Mouse (Mus musculus): ENCODE measurements at regions not wholly inside any gene's neighbourhood (a gene's known extent, or its start where the extent isn't known, plus 50 kb on each side); places are given as distances from the start of the nearest gene placed in this dataset.
A peak's percentile ranks its signal among the peaks of the same experiment; 100 is the strongest.

GRCm38 (mm10) chr13:59910179-59911071, 87.5 kb upstream of the Tut7 start:
- DNase-seq = no peak

DNA sequence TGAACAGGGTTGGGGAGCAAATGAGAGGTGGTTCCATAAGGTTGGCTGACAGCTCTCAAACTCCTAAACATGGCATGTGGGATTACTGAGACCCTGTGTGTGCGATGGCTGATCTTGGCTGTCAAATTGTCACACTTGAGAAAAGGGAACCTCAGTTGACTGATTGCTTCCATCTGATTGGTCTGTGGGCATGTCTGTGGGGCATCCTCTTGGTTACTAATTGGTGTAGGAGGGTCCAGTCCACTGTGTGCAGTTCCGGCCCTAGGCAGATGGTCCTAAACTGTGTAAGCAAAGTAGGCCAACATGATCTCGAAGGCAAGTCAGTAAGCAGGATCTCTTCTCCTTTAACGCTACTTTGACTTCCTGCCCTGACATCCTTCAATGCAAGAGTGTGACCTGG, 86.5 kb upstream of the Tut7 start:
- DNase-seq = no peak

DNA sequence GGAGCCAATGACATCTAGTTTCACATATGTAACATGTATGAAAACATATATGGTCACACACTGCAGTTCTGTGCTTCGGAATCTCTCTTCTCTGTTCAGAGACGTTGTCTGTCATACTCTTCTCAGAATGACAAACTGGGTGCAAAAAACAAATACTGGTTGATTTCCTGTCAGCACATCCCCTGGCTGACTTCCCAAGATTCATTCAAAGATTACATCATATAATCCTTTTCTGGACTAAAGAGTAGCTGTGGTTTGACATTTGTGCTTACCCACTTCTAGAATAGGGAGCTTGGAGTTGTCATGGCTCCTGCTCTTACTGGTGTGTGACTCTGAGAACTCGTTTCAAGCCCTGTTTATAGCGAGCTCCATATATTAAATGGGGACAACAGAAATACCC, 85.8 kb upstream of the Tut7 start:
- DNase-seq = no peak

DNA sequence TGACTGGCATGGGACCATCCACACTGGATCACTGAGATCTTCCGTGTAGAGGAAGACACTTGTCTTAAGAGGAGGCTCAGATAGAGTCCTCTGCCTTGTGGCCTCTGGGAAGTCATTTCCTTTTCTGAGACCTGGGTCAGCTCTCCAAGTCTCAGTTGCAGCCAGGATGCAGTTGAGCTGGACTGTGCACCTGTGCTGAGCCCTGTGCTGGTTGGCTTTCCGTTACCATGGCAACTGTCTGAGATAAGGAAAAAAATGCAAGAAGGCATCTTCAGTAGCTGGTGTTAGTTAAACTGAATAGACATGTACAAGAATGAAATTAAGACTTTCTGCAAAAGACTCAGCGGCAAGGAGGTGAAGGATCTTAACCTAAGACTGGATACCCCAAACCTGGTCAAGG, 82.5 kb upstream of the Tut7 start:
- no peak for DNase-seq

DNA sequence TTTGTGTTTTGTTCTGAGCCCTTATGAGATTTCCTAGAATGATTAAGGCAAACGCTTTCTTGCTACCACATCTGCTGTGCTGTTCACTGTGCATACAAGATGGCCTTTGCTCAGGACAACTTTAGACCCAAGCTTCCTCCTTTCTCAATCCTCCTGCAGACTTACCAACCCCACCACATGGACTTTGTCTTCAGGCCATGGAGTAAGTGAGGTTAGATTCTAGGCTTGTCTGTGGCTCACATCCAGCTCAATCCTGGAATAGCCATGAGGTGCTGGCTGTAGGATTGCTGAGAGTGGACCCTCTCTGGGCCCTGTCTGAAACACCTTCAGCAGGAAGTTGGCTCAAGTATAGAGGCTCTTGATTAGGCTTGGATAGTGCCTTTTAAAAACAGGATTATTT, 81.5 kb upstream of the Tut7 start:
- DNase-seq = no peak

GRCm38 (mm10) chr13:59899521-59899920, 76.6 kb upstream of the Tut7 start:
- DNase-seq = no peak

- no peak for DNase-seq
Observed at GRCm38 (mm10) chr13:59895754-59896153, 72.8 kb upstream of the Tut7 start.

DNA sequence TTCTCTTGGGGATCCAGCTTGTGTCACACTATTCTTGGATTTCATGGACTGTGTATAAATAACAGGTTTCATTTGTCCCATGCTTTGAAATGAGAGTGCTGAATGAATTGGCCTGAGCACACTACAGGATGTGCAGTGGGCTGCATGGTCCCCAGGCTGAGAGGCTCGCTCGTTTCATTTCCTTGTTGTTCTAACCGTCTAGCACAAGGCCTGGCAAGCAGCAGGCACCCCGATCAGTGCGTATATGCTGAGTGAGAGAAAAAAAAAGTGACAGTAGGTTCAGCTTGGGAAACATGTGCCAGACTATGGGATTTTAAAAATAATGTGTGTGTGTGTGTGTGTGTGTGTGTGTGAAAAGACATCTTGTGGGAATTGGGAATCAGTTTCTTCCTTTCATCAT, 71.1 kb upstream of the Tut7 start:
- DNase-seq = no peak

DNA sequence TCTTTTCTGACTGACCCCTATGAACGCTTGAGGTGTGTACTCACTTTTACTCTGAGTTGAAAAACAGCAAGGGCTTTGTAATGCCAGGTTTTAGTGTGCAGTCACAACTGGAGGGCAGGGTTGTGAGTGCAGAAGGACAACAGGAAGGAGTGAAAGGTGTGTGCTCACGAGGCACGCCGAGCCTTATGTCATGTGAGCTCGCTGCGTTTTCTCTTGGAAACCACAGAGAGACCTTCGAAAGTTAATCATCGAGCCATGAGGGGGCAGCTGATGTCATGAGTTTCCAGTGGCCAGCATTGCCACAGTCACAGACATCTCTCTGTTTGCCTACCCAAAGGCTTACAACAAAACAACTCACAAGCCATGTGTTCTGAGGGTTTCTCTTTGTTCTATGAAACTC, 70.0 kb upstream of the Tut7 start:
- DNase-seq = no peak

- no peak for DNase-seq
Observed at GRCm38 (mm10) chr13:59892340-59892739, 69.4 kb upstream of the Tut7 start.

DNA sequence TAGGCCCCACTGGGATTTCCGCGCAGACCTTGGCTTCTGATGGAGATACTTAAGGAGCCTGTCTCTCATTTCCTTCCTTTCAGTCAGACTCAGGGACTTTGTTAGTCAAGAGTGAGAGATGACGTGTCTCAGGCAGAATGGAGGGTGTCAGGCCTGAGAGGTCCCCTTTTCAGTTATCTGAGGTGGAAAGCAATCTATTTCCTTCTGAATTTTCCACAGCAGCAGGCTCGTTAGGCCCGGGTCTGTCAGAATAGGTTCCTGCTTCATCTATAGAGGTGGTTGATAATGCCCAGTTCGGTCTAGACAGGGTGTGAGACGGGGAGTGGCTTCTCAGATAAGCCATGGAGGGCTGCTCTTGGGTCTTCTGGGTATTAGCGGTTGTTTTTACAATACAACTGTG, 68.8 kb upstream of the Tut7 start:
- DNase-seq = no peak

DNA sequence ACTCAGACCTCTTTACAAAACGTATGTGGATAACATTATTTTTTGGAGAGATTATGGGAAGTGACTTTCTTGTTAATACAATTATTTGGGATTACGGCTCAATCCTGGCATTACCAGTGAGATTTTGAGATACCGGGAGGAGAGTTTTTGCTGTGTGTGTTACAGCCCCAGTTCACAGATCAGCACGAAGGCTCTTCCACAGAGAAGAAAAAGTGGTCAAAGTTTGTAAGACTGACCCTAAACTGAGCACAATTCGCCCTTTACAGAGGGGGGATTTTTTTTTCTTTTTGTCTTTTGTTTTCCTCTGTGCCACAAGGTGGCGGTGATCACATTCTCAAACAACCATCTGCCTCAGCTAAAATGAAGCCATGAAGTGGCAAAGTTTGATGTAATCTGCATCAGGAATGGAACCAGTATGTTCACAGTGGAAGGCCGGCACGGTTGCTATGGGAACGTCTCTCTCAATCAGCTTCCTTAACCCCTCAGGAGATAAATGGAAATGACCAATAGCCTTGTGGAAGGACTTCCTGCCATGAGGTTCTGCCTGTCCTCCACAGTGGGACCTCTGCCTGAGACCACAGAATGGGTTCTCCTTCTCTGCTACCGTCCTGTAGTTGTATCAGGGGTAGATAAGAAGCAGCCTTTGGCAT, 66.6 kb upstream of the Tut7 start:
- peak; percentile 24 to 55 for DNase-seq

DNA sequence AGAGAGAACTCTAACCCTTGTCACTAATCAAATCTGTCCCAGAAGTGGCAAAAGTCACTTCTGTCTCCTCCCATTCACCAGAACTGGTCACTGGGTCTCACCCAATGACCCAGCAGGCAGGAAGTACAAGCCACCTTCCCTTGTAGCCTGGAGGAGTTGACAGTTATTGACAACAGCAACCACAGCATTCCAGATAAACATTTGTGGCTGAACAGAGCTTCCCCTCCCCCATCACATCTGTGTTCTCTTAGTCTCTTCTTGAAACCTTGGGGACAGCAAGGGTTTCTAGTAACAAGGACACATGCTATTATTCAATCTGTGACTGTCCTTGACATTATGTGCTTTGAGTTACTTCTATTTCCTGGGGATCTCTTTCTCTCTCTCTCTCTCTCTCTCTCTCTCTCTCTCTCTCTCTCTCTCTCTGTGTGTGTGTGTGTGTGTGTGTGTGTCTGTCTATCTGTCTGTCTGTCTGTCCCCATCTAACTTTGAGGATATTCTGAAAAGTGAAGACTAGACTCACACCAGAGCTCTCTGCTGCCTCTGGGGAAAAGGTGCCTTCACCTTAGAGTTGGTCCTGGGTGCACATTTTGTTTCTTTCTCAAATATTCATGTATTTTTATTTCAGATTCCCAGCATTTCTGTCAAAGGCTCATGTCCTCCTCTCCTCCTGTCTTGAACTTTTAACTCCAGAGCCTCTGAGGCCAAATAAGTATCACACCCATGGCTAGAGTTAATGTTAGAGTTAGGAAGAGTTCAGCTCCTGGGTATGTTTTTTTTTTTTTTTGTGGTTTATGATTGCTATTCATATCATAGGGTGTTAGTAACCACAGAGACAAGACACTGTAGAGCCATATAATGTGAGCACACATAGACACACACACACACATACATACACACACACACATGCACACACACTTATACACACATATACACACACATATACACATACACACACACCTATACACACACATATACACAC, 65.4 kb upstream of the Tut7 start:
- no peak for DNase-seq

- DNase-seq = no peak
Observed at GRCm38 (mm10) chr13:59887306-59887705, 64.4 kb upstream of the Tut7 start.

DNA sequence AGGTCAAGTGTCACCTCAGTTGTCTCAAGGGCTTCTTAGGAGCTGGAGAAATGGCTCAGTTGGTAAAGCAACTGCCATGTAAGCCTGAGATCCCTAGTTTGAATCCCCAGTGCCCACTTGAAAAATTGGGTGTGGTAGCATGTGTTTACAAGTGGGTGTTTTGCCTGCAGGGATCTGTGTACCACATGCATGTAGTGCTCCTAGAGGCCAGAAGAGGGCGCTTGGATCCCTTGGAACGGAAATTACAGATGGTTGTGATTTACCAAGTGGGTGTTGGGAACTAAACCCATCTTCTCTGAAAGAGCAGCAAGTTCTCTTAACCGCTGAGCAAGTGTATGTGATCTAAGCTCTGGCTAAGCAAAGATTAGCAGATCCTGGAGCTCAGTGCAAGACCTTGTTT, 63.6 kb upstream of the Tut7 start:
- no peak for DNase-seq

- DNase-seq = no peak
Observed at GRCm38 (mm10) chr13:59881989-59882784, 59.2 kb upstream of the Tut7 start.

GRCm38 (mm10) chr13:59880055-59880454, 57.1 kb upstream of the Tut7 start:
- DNase-seq = no peak

- peak in 1 of 2 experiments; percentile 37 for DNase-seq
Observed at GRCm38 (mm10) chr13:59875637-59876036, 52.7 kb upstream of the Tut7 start.

GRCm38 (mm10) chr13:59874137-59874931, 51.4 kb upstream of the Tut7 start:
- no peak for DNase-seq
